Mouse (Mus musculus) neural tube, embryonic 11.5 days (tissue): ENCODE results near the gene Csrp1. TPM values are rescaled to one million over a fixed set of nuclear protein-coding genes. Genes with fewer than 3 reads are reported as not detected.
A peak's percentile ranks its signal among the peaks of the same experiment; 100 is the strongest.

Source experiments
- ATAC-seq: fragments of 200-750 bp; cut with Nextera tagmentation; 2 replicates; pipeline ENCODE4 v1.8.0; 2017; ENCODE audit warnings: moderate number of reproducible peaks, mild to moderate bottlenecking, moderate TSS enrichment, moderate library complexity; ENCODE audit not compliant: insufficient read depth, low FRiP score, low TSS enrichment
- DNase-seq: peaks from one replicate; pipeline ENCODE4 v3.0.0-alpha.2; 2015; ENCODE audit warnings: low spot score
- H3K27ac ChIP-seq: fragments of 300-500 bp; sonication (generic); 2 replicates; pipeline ENCODE4 v1.5.1; 2014; ENCODE audit warnings: low read depth, mild to moderate bottlenecking, low read length
- H3K27me3 ChIP-seq: fragments of 300-500 bp; sonication (generic); 2 replicates; pipeline ENCODE4 v1.6.1; 2014; ENCODE audit warnings: mild to moderate bottlenecking, low read length, mixed read lengths; ENCODE audit not compliant: control insufficient read depth, insufficient read depth
- H3K36me3 ChIP-seq: fragments of 300-500 bp; sonication (generic); 2 replicates; pipeline ENCODE4 v1.6.1; 2014; ENCODE audit warnings: mild to moderate bottlenecking, low read length, moderate library complexity, mixed read lengths; ENCODE audit not compliant: control insufficient read depth, insufficient read depth
- H3K4me1 ChIP-seq: fragments of 300-500 bp; sonication (generic); 2 replicates; pipeline ENCODE4 v1.6.1; 2014; ENCODE audit warnings: low read length, mixed read lengths; ENCODE audit not compliant: control insufficient read depth, insufficient read depth
- H3K4me2 ChIP-seq: fragments of 300-500 bp; sonication (generic); 2 replicates; pipeline ENCODE4 v1.6.1; 2014; ENCODE audit warnings: low read depth, mild to moderate bottlenecking, moderate library complexity
- H3K4me3 ChIP-seq: fragments of 300-500 bp; sonication (generic); 2 replicates; pipeline ENCODE4 v1.5.1; 2014; ENCODE audit warnings: low read depth, low read length
- H3K9ac ChIP-seq: fragments of 300-500 bp; sonication (generic); 2 replicates; pipeline ENCODE4 v1.6.1; 2014; ENCODE audit warnings: mild to moderate bottlenecking, low read length
- H3K9me3 ChIP-seq: fragments of 300-500 bp; sonication (generic); 2 replicates; pipeline ENCODE4 v1.6.1; 2016; ENCODE audit warnings: low read length; ENCODE audit not compliant: control insufficient read depth
- WGBS: fragments of 180-500 bp; shearing (Covaris S2); extraction: QIAGEN DNeasy Blood & Tissue Kit; methylation state at CpG from one replicate; pipeline ENCODE4 v1.1.7; 2014; 5-methylcytosine and 5-hydroxymethylcytosine counted together
- polyA plus RNA-seq: library from polyadenylated mRNA; unstranded; fragments of >200 nt; fragmentation: Nextera tagmentation; extraction: Ambion mirVana; gene quantifications from 2 replicates; pipeline ENCODE4 v1.2.1, GENCODE M21; 2014

The Csrp1 gene
- polyA plus RNA-seq, 1 experiment from 2014 or later = 47.5 TPM

DNA sequence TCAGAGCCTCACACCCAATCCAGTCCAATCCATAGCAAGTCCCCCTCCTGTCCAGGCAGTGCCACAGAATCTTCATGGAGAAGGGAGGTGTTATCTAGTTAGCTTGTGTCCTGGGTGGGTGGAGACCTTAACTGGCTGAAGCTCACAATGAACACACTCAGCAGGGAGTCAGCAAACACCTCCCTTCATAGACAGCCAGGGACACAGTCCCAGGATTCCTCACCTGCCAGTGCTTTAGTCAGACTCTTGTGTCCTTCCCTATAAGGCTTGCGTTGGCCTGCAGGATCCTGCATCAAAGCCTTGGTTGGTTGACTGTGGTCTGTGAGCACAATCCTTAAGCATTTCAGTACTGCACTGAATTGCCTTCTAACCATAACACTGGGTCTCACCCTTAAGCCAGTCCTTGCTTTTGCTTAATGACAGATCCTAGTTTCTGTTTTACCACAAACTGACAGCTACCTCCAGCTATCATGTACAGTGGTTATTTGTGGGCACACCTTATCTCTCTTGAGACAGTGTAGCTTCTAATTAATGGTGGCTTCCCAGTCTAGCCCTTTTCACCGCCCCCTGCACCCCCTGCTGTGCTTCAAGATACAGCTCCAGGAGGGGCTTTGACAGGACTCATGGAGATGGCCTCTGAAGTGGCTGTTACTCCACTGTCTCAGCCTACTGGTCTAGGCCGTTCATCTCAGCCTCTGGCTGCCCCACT is 4.8 kb upstream of the Csrp1 start:
- 68% methylated on average over 3 of the region's 3 CpGs for WGBS
- no peaks in the 10 kb centered on the region for H3K36me3 ChIP-seq
- H3K4me3 ChIP-seq = no peak overlapping the region
- no peak overlapping the region for H3K27ac ChIP-seq
- H3K9ac ChIP-seq = no peak overlapping the region
- H3K4me2 ChIP-seq = no peak overlapping the region
- no peaks in the 10 kb centered on the region for H3K9me3 ChIP-seq
- H3K27me3 ChIP-seq = no peaks in the 10 kb centered on the region
- DNase-seq (no peak), ATAC-seq (no peak)
- 0 out of 2 replicates have a peak, but pooled peaks cover 2% of the 10 kb centered on the region for H3K4me1 ChIP-seq

DNA sequence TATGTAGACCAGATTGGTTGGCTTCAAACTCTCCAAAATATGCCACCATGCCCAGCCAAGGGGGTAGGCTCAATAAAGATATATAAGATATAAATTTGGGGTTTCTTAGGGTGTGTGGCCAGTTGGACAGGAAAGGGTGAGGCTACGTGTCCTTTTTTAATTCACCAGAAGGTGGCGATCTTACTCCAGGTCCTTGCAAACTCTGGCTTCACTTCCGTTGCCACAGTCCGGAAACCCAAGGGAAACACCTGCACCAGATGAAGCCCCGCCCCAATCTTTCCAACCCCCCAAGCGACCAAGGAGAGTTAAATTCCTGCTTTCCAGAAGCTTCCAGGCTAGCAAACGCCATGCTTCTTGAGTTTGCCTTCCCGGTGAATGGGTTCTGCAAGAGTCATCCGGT is 375 bp upstream of the Csrp1 start:
- Histone ChIP-seq H3K4me3 (no peak overlapping the region), H3K36me3 (no peaks in the 10 kb centered on the region), H3K27me3 (no peaks in the 10 kb centered on the region), H3K4me1 (0 out of 2 replicates have a peak, but pooled peaks cover 2% of the 10 kb centered on the region), H3K9ac (no peak overlapping the region), H3K9me3 (no peaks in the 10 kb centered on the region), H3K4me2 (no peak overlapping the region), H3K27ac (no peak overlapping the region)
- DNase-seq (peak; percentile 76), ATAC-seq (peak; percentile 48; the same call in 1 of the 2 replicates)
- 18% methylated on average over 9 of the region's 9 CpGs for WGBS

- H3K27ac ChIP-seq = no peak overlapping the region
- 38% methylated on average over 1 of the region's 1 CpGs for WGBS
- H3K4me1 ChIP-seq = 0 out of 2 replicates have a peak, but pooled peaks cover 2% of the 10 kb centered on the region
- H3K4me2 ChIP-seq = no peak overlapping the region
- H3K4me3 ChIP-seq = no peak overlapping the region
- H3K27me3 ChIP-seq = no peaks in the 10 kb centered on the region
- no peaks in the 10 kb centered on the region for H3K9me3 ChIP-seq
- DNase-seq (no peak), ATAC-seq (no peak)
- H3K36me3 ChIP-seq = no peaks in the 10 kb centered on the region
- H3K9ac ChIP-seq = no peak overlapping the region
These were observed 3.2 kb downstream of the Csrp1 start for GRCm38 (mm10) chr1:135723016-135723415.

- WGBS = 67% methylated on average over 4 of the region's 4 CpGs
- H3K4me3 ChIP-seq = no peak overlapping the region
- DNase-seq (no peak), ATAC-seq (no peak)
- no peak overlapping the region for H3K9ac ChIP-seq
- H3K4me1 ChIP-seq = 0 out of 2 replicates have a peak, but pooled peaks cover 2% of the 10 kb centered on the region
- H3K4me2 ChIP-seq = no peak overlapping the region
- H3K9me3 ChIP-seq = no peaks in the 10 kb centered on the region
- H3K27ac ChIP-seq = no peak overlapping the region
- H3K27me3 ChIP-seq = no peaks in the 10 kb centered on the region
- no peaks in the 10 kb centered on the region for H3K36me3 ChIP-seq
These were observed 4.3 kb downstream of the Csrp1 start for GRCm38 (mm10) chr1:135724134-135724533.

DNA sequence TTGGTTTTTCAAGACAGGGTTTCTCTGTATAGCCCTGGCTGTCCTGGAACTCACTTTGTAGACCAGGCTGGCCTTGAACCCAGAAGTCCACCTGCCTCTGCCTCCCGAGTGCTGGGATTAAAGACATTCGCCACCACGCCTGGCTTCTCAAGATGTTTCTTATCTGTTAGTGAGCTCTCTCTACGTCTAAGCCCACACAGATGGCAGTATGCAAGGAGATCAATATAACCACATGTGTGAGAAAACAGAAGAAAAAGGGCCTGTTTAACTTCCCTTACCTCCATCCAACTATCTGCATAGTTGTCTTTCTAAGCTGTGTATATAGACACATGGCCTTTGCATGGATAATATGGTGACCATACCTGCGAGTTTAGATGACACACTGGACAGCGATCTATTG is 5.5 kb downstream of the Csrp1 start:
- WGBS = 93% methylated on average over 6 of the region's 6 CpGs
- Histone ChIP-seq H3K9ac (no peak overlapping the region), H3K27ac (no peak overlapping the region), H3K4me2 (no peak overlapping the region), H3K4me1 (peaks cover 4% of the 10 kb centered on the region), H3K4me3 (no peak overlapping the region), H3K9me3 (no peaks in the 10 kb centered on the region), H3K27me3 (no peaks in the 10 kb centered on the region), H3K36me3 (no peaks in the 10 kb centered on the region)
- no peak for ATAC-seq
- DNase-seq = no peak

GRCm38 (mm10) chr1:135725936-135726335 is 6.1 kb downstream of the Csrp1 start:
- DNase-seq (no peak), ATAC-seq (no peak)
- no peaks in the 10 kb centered on the region for H3K36me3 ChIP-seq
- no peaks in the 10 kb centered on the region for H3K27me3 ChIP-seq
- WGBS = 84% methylated on average over 7 of the region's 7 CpGs
- H3K9ac ChIP-seq = no peak overlapping the region
- no peak overlapping the region for H3K4me3 ChIP-seq
- peaks cover 4% of the 10 kb centered on the region for H3K4me1 ChIP-seq
- H3K9me3 ChIP-seq = no peaks in the 10 kb centered on the region
- no peak overlapping the region for H3K27ac ChIP-seq
- H3K4me2 ChIP-seq = no peak overlapping the region

GRCm38 (mm10) chr1:135728631-135729366 is 8.9 kb downstream of the Csrp1 start:
- H3K4me3 ChIP-seq = peak overlapping the region; percentile 55
- DNase-seq = peak; percentile 87
- peak overlapping the region; percentile 85 for H3K4me2 ChIP-seq
- H3K36me3 ChIP-seq = no peaks in the 10 kb centered on the region
- H3K9me3 ChIP-seq = no peaks in the 10 kb centered on the region
- peak overlapping the region; percentile 72 for H3K9ac ChIP-seq
- ATAC-seq = peak; percentile 85
- H3K27me3 ChIP-seq = no peaks in the 10 kb centered on the region
- H3K27ac ChIP-seq = peak overlapping the region; percentile 21; the same call in 1 of the 2 replicates
- 1% methylated on average over 35 of the region's 35 CpGs for WGBS
- H3K4me1 ChIP-seq = peaks cover 4% of the 10 kb centered on the region

GRCm38 (mm10) chr1:135729367-135729713 is 9.5 kb downstream of the Csrp1 start:
- H3K36me3 ChIP-seq = no peaks in the 10 kb centered on the region
- no peaks in the 10 kb centered on the region for H3K9me3 ChIP-seq
- H3K4me2 ChIP-seq = peak overlapping the region; percentile 85
- H3K4me1 ChIP-seq = peaks cover 8% of the 10 kb centered on the region
- no peaks in the 10 kb centered on the region for H3K27me3 ChIP-seq
- H3K27ac ChIP-seq = 0 out of 2 replicates have a peak overlapping the region, but pooled peaks have one; percentile 21
- no peak for DNase-seq
- 0% methylated on average over 11 of the region's 11 CpGs for WGBS
- peak overlapping the region; percentile 55 for H3K4me3 ChIP-seq
- peak overlapping the region; percentile 72 for H3K9ac ChIP-seq
- peak; percentile 48 for ATAC-seq
